Mouse (Mus musculus): Measurements from ENCODE around the gene 3830406C13Rik. TPM values are rescaled to one million over a fixed set of nuclear protein-coding genes. Genes with fewer than 3 reads are reported as not detected.

Gene 3830406C13Rik
- total RNA-seq (2023; ENCODE audit: inconsistent age): 16.3 to 23.6 TPM (median 20.9 TPM) in 4 replicates

DNA sequence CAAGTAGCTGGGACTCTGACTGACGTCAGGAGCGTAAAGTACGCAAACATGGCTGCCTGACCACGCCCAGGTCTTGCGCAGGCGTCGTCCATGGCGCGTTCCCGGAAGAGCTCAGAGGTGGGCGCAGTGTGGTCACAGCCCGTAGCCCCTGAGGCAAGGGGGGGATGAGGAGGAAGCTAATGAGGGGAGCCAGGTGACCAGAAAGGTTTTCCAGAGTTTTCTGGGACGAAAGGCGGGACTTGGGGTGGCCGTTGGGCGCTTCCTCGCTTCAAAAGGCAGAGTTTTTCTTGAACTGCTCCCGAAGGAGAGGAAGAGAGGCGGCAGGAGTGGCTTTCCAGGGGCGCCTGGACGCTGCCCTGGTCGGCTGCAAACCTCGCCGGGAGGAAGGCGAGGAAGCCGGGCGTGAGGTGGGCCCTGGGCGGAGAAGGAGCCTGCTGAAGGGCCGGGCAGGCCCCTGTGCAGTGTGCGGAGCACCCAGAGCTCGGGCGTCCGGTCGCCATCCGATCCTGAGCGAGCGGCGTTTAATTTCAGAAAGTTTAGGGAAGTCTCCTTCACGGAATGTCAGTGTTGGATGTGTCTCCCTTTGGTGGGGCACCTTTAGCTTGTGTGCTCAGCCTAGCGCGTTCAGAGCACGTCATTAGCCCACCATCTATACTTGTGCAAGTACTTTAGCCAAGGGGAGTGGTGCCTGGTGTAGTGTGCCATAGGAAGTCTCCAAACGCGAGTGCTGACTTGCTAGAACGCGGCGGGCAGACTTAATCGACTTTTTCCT lies at the start of gene 3830406C13Rik:
Gene 3830406C13Rik, plus strand, starts transcription at position 33 of the 772 bp plus-strand sequence.

DNA sequence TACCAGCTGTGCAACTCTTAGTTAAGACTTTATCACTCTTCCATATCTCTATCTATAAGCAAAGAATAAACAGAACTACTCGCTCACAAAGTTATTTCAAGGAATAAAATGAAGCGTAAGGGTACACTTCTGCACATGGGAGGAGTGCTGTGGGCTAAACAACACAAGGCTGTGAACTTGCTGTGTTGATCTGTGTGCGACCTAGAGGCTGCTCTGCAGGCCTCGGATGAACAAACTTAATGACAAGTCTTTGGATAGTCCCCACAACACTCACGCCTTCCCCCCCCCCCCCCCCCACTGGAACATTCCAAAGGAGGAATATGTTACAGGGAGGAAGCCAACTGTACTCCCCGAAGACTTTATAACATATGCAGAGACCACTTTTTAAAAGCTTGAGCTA lies 332 bp upstream of the 3830406C13Rik start, which contains the start of gene Gm49355:
Gene Gm49355, plus strand, starts transcription at position 336 of the 400 bp plus-strand sequence.

DNA sequence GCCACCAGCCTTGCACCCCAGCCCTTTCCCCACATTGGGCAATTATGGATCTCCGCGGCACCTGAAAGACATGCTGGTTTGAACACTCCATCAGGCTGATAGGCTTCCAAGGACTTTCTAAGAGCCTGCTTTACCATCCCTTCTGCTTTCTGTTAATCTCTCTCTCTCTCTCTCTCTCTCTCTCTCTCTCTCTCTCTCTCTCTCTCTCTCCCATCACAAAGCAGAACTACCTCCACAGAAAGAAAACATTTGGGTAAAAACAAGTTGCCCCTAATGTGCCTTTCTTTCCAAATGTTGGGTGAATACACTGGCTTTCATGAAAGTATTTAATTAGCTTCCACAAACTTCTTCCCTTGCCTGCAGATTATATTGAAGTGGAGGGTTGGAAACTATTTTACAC lies 64.1 kb downstream of the 3830406C13Rik start, which contains the start of gene Fezf2:
Gene Fezf2, minus strand, starts transcription at position 101 of the 400 bp plus-strand sequence.

Other genes starting within 250 kb of the 3830406C13Rik start
- 0.24 to 0.48 TPM (median 0.29 TPM) in 3 of 4 replicates, not detected in the other for gene Gm49355, start 197 bp upstream of the 3830406C13Rik start, total RNA-seq (2023; ENCODE audit: inconsistent age)
- gene Fezf2, start 64.0 kb downstream of the 3830406C13Rik start, total RNA-seq (2023; ENCODE audit: inconsistent age): not detected in 4 replicates

Data from B cell, adult (primary cell).